Mouse (Mus musculus) E14TG2a.4 (cell line): Measurements from ENCODE around the gene Tesk2.

ENCODE experiments used
- CTCF ChIP-seq: conservative IDR thresholded peaks from 2 replicates; pipeline ENCODE4 v1.5.1; 2014; ENCODE audit warnings: low read length
- NANOG ChIP-seq: IDR thresholded peaks from 2 replicates; pipeline ENCODE4 v1.6.1; 2014; ENCODE audit warnings: borderline replicate concordance, low read length, mixed read lengths

GRCm38 (mm10) chr4:116738972-116739751 is 18.4 kb downstream of the Tesk2 start:
- TF ChIP-seq CTCF (no peak), NANOG (no peak)
